Mouse (Mus musculus): ENCODE results near the gene Spa17.

Spa17 gene

DNA sequence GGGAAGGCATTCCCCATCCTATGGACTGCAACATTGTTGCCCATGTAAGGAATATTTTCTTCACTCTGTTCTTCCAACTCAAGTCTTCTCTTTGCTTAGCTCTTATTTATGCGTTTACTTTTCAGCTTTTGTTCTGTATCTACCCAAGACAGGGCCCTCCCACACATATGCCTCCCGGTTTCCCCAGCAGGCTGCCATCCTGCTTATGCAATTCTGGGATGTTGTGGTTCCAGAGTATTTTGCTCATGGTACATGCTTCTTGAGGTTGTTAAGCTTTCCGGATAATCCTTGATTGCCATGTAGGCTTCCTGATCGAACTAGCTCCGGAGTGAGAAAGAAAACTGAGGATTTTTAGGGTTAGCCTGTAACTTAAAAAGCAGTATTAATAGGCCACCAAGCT, 1.7 kb upstream of the Spa17 start:
- DNase-seq = no peak

DNA sequence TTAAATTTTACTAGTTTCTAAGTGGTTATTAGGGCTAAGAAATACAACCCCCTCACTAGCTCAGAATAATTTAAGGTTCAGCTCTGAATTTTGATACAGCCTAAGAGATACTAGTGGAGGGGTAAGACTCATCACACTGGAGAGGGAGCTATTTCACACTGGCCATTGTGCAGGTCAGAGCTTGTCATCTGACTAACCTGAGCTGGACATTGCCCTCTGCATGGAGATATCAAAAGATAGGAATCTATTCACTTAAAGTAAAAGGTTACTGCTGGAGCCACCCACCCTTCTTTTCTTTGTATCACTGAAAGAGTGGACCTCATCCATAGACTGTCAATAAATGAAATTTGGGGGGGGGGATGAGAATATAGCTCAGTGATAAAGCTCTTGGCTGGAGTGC, 794 bp upstream of the Spa17 start:
- DNase-seq = no peak

- DNase-seq = no peak
Observed at GRCm38 (mm10) chr9:37613911-37614280, 374 bp upstream of the Spa17 start.

DNA sequence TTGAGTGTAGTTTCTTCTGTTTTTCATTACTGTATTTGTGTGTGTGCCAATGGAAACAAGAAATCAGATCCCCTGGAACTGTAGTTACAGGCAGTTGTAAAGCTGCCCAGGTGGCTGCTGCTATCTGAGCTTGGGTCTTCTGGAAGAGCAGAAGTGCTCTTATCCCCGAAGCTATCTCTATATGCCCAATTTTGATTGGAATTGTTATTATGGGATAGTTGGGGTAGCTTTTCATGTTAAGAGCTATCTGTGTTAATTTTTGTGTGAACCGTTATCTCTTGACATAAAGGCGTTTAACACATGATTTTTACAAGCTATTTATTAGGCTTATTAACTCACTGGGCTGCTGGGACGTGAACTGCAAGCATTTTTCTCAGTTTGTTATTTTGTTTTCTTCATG, 4.0 kb downstream of the Spa17 start:
- no peak for DNase-seq

DNA sequence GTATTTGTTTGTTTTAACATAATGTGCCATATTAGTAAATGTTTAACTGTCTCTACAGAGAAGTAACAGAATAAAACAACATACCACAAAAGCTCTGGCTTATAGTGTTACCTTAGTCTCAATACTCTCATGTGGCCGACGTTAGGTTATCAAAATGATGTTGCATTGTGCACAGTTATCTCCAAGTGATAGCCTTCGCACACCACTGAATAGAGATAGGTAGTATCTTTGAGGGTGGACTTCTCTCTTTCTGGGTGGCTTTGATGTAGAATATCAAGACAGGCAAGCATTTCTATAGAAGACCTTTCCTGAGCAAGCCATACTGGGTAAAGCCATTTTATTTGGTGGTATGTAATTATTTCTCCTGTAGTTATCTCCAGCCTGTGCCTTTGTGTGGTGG, 8.4 kb downstream of the Spa17 start:
- no peak for DNase-seq

DNA sequence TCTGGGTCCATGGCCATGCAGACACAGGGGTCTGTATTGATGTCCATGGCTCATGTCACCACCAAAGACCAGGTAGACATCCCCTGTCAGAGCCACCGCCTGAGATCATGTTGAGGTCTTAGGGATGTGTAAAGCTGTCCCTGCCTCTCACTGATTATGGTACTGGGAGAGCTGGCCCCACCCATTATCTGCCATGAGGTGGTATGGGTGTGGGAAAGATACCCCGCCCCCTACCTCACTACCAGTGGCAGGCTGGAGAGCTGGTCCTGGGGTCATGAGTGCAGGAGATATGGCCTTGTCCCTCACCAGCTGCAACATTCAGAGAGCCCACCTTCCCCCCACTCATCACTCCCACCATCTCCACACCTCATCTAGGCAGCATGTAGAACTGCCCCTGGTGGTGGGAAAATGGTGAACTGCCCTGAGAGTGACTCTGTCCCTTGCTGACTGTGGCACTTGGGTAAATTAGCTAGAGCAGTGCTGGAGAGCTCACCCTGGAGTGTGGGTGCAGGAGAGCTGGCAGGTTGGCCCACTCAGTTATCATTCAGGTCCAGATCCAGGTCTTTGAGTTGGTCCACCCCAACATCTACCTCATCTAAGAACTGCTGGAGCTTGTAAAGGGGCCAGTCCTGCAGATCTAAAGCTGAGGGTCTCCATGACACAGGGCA, 12.8 kb downstream of the Spa17 start:
- no peak for DNase-seq

GRCm38 (mm10) chr9:37598637-37599036, 14.9 kb downstream of the Spa17 start:
- no peak for DNase-seq

DNA sequence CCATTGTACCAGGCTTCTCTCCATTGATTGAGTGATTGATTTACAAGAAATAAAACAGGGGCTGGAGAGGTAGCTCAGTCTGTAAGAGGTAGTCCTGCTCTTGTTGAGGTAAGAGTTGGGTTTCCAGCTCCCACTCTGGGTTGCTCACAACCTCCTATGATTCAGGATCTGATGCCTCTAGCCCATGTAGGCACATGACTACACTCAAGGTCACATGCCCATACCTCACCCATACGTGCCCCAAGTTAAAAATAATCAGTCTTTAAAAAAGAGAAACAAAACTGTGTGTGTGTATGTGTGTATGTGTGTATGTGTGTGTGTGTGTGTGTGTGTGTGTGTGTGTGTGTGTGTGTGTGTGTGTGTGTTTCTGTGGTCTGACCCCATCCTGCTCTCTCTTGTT, 18.0 kb downstream of the Spa17 start:
- no peak for DNase-seq

GRCm38 (mm10) chr9:37593690-37594089, 19.8 kb downstream of the Spa17 start:
- DNase-seq = no peak

DNA sequence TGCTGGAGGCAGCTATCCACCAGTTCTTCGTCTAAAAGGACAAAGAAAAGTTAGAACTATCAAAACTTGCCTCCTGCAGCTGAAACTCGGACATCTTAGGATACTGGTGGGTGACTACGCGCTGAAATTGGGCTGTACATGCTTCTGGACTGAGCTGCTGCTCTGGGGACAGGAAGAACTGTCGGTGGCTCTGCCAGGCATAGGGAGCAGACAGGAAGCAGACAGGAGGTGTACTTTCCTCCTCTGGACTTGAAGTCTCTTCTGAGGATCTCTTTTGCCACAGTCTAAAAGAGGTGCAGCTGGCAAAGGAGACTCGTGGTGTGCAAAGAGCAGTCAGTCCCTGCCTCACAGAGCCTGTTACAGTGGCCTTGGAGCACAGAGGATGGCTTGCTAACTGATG, 20.9 kb downstream of the Spa17 start:
- DNase-seq = no peak

GRCm38 (mm10) chr9:37592025-37592424, 21.5 kb downstream of the Spa17 start:
- DNase-seq = no peak

GRCm38 (mm10) chr9:37590381-37590780, 23.1 kb downstream of the Spa17 start:
- no peak for DNase-seq

DNA sequence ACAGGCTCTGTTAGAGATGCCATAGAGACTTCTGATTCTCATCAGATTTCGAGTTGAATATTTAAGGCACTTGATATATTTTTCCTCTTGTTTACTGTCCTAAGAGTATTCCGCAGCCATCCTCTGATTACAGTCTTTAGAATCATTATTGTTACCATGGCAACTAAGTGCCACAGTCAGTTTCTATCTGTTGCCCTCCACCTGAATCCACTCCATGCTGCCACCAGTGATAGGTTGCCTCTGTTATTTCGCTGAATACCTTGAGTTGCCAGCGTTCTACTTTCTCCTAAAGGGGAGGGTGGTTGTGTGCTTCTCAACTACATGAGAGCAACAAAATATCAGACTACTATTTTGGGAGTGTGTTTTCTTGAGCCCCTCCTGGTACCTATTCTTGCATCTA, 26.8 kb downstream of the Spa17 start:
- no peak for DNase-seq

DNA sequence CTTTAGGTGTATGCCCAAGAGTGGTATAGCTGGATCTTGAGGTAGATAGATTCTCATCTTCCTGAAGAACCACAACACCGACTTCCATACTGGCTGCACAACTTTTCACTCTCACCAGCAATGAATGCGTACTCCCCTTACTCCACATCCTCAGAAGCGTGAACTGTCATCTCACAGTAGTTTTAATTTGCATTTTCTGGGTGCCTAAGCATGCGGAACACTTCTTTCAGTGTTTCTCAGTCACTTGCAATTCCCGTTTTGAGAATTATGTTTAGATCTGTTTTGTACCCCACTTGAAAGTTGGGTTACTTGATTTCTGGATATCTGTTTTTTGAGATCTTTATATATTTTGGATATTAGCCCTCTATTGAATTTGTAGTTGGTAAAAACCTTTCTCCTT, 29.9 kb downstream of the Spa17 start:
- DNase-seq = no peak

DNA sequence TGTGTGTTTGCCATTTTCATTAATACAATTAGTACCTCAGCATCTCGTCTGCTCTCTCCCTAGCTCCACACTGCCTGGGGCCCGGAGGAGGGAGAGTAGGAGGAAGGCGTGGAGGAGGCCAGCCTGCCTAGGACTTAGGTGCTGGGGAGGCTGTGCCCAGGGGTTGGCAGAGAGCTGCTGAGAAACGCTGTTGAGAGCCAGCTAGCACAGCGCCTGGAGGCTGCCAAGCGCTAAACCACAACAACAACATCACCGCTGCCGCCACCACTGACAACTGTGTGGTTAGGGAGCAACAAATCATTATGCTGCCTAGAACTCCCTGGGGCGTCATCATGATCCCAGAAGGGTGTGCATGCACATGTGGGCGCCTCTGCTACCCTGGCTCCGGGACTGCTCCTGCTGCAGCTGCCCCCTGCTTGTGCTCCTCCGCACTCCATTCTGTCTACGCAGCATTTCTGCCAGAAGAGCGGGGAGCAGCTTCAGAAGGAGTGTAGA, 37.0 kb downstream of the Spa17 start:
- no peak for DNase-seq

- no peak for DNase-seq
Observed at GRCm38 (mm10) chr9:37572204-37572876, 41.2 kb downstream of the Spa17 start.

GRCm38 (mm10) chr9:37569231-37569835, 44.2 kb downstream of the Spa17 start:
- DNase-seq = no peak

GRCm38 (mm10) chr9:37568605-37569214, 44.8 kb downstream of the Spa17 start:
- DNase-seq = no peak

GRCm38 (mm10) chr9:37567892-37568604, 45.5 kb downstream of the Spa17 start:
- peak; percentile 42 for DNase-seq

GRCm38 (mm10) chr9:37567454-37567853, 46.1 kb downstream of the Spa17 start:
- no peak for DNase-seq

- no peak for DNase-seq
Observed at GRCm38 (mm10) chr9:37567019-37567418, 46.5 kb downstream of the Spa17 start.

- DNase-seq = no peak
Observed at GRCm38 (mm10) chr9:37563805-37564204, 49.7 kb downstream of the Spa17 start.

DNA sequence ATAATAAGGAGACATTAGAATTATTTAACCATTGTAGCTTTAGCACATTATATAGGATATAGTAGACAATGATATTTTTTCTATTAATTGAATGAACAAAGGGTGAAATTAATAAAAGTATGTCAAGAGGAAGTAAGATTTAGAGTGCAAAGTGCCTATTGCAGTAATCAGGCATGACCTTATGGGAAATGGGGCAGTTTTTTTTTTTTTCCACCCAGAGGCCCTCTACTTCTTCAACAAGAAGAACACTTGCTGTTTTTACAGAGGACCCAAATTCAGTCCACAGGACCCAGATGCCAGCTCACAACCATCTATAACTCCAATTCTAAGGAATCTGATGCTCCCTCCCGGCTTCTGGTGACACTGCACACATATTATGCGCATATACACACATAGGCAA, 52.9 kb downstream of the Spa17 start:
- no peak for DNase-seq
